Mouse (Mus musculus) retina, postnatal 7 days (tissue): ENCODE data around the gene Ube4b.
"Not testable (repeated sequence)": the region's sequence is repeated elsewhere in the genome, so short reads cannot be mapped to it uniquely, and the experiment has no call there.

ENCODE experiments used
- DNase-seq: peaks from one replicate; pipeline ENCODE4 v3.0.0-alpha.2; 2012; ENCODE audit warnings: low read depth, low spot score

Ube4b gene

GRCm38 (mm10) chr4:149426325-149427199 lies at the start of gene Ube4b:
Gene Ube4b, minus strand, starts transcription at chr4:149426749.
- peak; percentile 98 for DNase-seq

GRCm38 (mm10) chr4:149475096-149475495 lies 48.5 kb upstream of the Ube4b start:
- DNase-seq, result no peak

DNA sequence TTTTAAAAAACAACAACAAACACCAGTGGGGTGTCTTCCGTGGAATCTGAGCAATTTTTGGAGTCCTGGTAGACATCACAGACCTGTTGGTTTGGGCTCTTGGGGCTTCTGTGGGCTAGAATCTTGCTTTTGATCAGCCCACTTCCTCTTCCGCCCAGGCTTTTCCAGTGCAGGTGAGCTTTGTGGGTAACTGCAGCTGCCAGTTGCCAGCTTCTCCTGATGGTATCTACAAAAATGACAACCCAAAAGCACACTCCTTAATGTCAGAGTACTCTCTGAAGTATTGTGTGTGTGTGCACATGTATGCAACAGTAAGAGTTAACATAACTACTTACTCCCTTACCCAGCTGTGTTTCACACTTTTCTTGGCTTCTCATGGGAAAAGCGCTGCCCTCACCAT lies 43.0 kb upstream of the Ube4b start:
- no peak for DNase-seq

DNA sequence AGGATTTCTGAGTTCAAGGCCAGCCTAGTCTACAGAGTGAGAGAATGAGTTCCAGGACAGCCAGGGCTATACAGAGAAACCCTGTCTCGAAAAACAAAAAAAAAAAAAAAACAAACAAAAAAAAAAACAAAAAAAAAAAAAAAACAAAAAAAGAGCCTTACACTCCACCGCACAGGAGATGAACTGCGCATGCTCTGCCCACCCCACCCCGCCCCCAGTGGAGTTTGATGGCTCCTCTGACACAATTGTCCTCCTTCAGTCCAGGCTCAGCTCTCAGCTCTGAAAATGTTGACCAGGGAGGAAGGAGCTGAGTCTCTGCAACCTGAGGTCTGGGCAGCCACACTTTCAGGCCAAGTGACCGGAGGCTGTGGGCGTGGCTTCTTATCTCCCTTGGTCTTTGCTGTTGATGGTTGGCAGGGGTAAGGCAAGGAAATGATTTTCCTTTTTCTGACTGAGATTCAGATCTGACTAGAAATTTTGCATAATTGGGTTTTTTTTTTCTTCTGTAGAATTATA lies 36.9 kb upstream of the Ube4b start:
- DNase-seq, result no peak

DNA sequence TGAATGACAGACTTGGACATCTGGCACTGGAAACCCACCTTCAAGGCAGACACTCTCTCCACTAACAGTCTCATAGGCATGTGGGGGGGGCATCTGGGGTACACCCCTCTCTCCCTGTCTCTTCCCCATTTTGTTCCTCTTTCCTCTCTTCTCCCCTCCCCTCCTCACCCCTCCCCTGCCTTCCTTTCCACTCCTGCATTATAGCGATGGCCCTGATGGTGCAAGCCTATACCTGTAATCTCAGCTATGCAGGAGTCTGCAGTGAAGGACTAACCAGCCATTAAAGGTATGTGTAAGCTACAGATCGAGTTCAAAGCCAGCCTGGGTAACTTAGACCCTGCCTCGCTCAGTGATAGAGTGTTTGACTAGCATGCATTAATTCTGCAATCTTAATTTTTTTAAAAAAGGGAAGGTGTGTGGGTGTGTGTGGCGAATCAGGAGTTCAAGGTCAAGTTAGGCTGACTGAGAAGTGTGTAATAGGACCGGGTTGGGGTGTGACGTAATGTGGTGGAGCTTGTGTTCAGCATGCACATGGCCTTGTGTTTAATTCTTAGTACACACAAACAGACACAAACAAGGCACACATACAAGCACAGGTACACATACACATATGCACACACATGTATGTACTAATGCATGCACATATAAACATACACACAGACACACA lies 35.9 kb upstream of the Ube4b start:
- no peak for DNase-seq

DNA sequence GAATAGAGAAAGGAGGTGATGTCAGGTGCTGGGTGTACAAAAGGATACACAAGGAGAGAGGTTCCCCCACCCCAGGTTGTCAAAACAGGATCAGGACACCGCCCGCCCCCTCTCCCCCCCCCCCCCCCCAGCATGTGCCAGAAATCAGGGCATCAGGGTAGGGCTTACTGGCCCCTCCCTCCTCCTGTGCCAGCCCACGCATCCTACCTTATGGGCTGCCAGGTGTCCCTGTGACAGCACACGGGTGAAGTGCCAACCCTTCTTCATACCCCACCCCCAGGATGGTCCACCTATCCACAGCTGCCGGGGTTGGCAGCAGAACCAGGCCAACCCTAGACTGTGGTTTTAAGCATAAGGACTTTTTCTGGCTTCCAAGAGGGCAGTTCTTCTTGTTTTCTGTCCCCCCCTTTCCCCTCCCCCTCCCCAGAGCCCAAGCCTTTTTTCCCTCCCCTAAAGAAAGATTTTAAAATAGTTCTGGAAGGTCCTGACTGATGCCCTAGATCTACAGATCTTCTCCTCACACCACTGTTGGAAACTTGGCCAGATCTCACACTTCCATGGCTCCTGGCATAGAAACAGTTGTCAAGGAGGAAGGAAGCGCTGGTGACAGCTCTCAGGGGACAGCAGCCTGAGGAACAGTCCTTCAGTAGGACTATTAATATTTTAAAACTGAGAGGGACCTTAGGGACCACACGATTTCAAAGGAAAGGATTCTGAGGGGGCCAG lies 35.2 kb upstream of the Ube4b start:
- DNase-seq, result no peak

GRCm38 (mm10) chr4:149460475-149460874 lies 33.9 kb upstream of the Ube4b start:
- not testable (repeated sequence) for DNase-seq

DNA sequence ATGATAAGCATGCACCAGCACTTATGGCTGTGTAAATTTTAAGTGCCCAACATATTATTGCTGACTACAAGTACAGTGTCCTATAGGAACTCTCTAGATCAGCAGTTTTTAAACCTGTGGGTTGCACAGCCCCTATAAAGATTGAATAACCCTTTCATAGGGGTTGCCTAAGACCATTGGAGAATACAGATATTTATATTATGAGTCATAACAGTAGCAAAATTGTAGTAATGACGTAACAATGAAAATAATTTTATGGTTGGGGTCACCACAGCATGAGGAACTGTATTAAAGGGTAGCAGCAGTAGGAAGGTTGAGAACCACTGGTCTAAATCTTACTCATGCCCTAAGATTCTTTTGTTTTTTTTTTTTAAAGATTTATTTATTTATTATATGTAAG lies 32.9 kb upstream of the Ube4b start:
- no peak for DNase-seq

GRCm38 (mm10) chr4:149458526-149458925 lies 32.0 kb upstream of the Ube4b start:
- no peak for DNase-seq

GRCm38 (mm10) chr4:149457831-149458430 lies 31.4 kb upstream of the Ube4b start:
- no peak for DNase-seq

- DNase-seq, result not testable (repeated sequence)
These were observed 30.6 kb upstream of the Ube4b start for GRCm38 (mm10) chr4:149457163-149457562.

DNA sequence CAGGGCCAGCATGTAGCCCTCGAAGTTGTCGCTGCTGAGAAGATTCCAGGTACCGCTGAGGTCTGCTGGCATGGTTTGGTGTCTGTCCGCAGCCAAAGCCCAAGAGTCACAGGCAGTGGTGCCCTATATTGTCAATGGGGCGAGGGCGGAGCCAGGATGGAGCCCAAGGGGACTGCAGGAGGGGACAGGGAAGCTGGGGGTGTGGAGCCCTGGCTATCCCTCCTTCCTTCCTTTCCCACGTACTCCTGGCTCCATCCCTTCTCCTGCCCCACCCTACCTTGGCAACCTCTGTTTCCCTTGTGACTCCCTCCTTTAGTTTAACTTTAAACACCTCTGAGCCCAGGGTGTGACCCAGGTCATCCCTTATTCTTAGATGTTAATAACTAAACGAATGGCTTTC lies 28.3 kb upstream of the Ube4b start, which contains the start of gene Rbp7:
Rbp7 (minus strand) TSS at position 100 of the 400 bp plus-strand sequence.
- no peak for DNase-seq

DNA sequence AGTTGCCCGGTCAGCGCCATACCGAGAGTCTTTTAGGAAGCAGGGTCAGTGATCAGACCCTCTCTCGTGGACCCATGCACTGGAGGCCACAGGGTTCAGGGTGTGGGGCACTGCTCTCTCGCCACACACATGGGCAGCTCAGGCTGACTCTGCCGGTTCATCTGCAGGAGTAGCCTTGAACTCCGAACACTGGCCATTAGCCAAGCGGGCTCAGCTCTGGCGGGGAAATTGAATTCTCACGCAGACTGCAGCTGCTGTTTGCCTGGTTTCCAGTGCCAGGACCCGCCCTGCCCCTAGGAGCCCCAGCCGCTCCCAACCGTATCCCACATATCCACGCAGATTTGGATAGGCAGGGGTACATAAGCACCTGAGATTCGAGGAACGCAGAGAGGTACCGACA lies 27.7 kb upstream of the Ube4b start:
- DNase-seq, result no peak

- DNase-seq, result no peak
These were observed 27.1 kb upstream of the Ube4b start for GRCm38 (mm10) chr4:149453656-149454055.

DNA sequence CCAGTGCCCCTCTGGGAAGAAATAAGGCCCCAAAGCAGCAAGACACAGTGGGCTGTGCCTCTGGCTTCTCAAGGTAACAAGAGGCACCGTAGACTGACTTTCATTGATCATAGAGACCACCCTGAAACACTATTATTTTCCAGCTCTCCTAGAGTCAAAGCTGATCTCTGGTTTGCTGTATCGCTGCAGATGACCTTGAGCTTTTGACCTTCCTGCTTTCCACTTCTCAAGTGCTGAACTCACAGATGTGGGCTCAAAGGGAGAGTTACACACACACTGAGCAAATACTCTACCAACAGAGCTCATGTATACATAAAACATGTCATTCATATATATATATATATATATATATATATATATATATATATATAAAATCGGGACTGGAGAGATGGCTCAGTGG lies 24.1 kb upstream of the Ube4b start:
- DNase-seq, result no peak

DNA sequence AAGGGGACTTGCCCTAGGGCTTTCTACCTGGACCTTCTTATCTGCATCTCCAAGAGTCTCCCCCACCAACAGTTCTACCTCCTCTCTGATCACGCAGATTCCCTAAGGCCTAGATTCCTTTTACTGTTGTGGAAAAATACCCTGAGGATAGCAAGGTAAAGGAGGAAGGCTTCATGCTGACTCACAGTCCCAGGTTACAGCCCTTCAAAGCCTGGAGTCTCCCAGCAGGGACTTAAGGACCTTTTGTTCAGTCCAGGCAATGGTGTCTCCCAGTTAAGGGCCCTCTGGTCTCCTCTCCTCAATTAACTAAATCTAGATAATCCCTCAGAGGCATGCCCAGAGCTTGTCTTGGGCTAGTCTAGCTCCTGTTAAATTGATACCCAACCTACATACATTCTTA lies 19.8 kb upstream of the Ube4b start:
- DNase-seq, result no peak

GRCm38 (mm10) chr4:149445868-149446267 lies 19.3 kb upstream of the Ube4b start:
- DNase-seq, result no peak

GRCm38 (mm10) chr4:149444964-149445701 lies 18.6 kb upstream of the Ube4b start:
- DNase-seq, result peak; percentile 87

GRCm38 (mm10) chr4:149444465-149444864 lies 17.9 kb upstream of the Ube4b start:
- no peak for DNase-seq

- no peak for DNase-seq
These were observed 15.9 kb upstream of the Ube4b start for GRCm38 (mm10) chr4:149442436-149442835.

DNA sequence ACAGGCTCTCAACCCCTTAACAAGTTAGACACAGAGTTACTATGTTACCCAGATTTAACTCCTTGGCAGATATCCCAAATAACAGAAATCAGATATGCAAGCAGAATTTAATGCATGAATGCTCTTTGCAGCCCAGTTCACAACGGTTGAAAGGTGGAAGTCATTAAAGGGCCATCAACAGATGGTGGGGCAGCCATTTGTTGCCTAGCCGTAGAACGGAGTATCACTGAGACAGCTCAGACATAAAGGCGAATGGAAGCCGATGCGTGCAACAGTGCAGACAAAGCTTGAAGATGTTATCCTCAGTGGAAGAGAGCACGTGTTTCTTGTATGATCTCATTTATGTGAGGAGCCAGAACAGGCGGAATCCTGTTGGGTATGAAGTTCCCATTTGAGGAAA lies 14.0 kb upstream of the Ube4b start:
- no peak for DNase-seq
